Mouse (Mus musculus) large intestine, adult 2 months (tissue): ENCODE measurements around the gene Best1. TPM values are rescaled to one million over a fixed set of nuclear protein-coding genes. Genes with fewer than 3 reads are reported as not detected.
"Not testable (repeated sequence)": the region's sequence is repeated elsewhere in the genome, so short reads cannot be mapped to it uniquely, and the experiment has no call there.

Experiments used
- DNase-seq: peaks from one replicate; pipeline ENCODE4 v3.0.0-alpha.2; 2012; ENCODE audit warnings: low read depth, low spot score
- WGBS: fragments of 180-500 bp; shearing (Covaris S2); methylation state at CpG from one replicate; pipeline ENCODE4 v1.1.7; 2018; 5-methylcytosine and 5-hydroxymethylcytosine counted together
- polyA plus RNA-seq: library from polyadenylated mRNA; depleted of rRNA; stranded (reverse); fragments of >200 nt; gene quantifications from 2 replicates; pipeline ENCODE4 v1.2.3, GENCODE M21; 2012

Gene Best1
- polyA plus RNA-seq, 1 experiment: 0.30 TPM

GRCm38 (mm10) chr19:9978431-9978951, 22.9 kb downstream of the Best1 start:
- no peak for DNase-seq
- 18% methylated on average over 5 of the region's 5 CpGs for WGBS

GRCm38 (mm10) chr19:9977085-9977484, 24.3 kb downstream of the Best1 start:
- 57% methylated on average over 10 of the region's 10 CpGs for WGBS
- no peak for DNase-seq

GRCm38 (mm10) chr19:9974853-9975252, 26.6 kb downstream of the Best1 start:
- DNase-seq: not testable (repeated sequence)

DNA sequence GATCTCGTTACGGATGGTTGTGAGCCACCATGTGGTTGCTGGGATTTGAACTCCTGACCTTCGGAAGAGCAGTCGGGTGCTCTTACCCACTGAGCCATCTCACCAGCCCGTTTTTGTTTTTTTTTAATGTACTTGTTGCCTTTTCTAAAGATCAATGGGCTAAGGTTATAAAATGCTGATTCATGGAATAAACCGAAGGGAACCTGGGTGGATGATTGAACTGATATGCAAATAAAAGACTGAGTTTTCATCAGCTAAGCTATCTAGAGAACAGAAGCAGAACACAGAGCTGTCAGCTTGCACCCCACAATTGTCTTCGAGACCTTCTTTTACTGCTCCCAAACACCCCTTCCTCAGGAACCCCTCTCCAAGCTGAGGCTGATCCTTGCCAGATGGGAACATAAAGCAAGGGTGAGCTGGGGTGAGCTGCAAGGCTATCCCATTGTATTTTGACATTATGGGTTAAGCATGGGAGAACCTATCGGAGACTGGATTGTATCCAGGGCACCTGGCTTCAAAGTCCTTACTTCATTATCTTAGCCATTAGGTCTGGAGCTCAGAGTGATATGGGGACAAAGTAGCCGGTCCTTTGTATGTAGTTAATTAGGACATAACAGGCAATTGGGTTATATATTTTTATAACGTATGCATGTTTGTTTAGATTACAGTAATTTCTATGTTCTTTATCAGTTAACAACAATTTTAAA, 33.2 kb downstream of the Best1 start:
- WGBS: 58% methylated on average over 10 of the region's 10 CpGs
- no peak for DNase-seq

More at GRCm38 (mm10) chr19:9974853-9975252, 26.6 kb downstream of the Best1 start:
- WGBS: 14% methylated on average over 2 of the region's 2 CpGs

- 19% methylated on average over 2 of the region's 2 CpGs for WGBS
- DNase-seq: no peak
Observed at GRCm38 (mm10) chr19:9966096-9966867, 35.2 kb downstream of the Best1 start.

GRCm38 (mm10) chr19:9964205-9964916, 37.1 kb downstream of the Best1 start:
- no peak for DNase-seq
- WGBS: 33% methylated on average over 7 of the region's 7 CpGs

- WGBS: 51% methylated on average over 5 of the region's 5 CpGs
- DNase-seq: no peak
Observed at GRCm38 (mm10) chr19:9960769-9961168, 40.7 kb downstream of the Best1 start.

GRCm38 (mm10) chr19:9957965-9958364, 43.5 kb downstream of the Best1 start:
- no peak for DNase-seq
- WGBS: 87% methylated on average over 5 of the region's 5 CpGs

DNA sequence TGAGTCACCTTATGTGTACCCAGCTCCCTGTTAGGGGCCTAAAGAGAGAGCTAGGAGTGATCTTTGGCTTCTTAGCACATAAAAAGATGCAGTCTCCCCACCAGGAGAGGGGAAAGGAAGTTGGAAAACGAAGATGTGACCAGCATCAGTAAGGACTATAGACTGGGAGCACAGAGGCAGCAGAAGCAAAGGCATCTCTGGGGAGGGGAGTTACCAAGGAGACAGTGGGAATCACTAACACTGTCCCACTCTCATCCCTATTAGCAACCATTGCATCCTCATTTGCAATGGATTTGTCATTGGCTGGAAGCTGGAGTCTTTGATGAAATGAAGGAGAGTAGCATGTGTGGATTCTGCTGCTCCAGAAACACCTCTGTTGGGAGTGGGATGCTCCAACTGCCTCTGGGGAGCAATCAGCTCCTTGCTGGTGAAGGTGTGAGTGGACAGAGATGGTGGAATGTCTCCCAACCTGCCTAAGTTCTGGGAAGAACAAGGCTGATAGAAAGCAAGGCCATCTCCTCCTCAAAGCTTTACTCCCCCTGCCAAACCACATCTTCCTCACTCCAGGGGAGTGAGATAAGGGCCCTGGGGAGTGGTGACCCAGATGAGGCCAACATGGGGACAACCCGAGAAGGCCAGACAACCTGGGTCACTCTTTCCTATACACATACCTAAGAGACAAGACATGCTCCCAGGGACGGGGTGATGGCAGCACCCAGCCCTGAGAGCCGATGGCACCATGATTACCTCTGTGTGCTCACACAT, 44.6 kb downstream of the Best1 start:
- 91% methylated on average over 4 of the region's 4 CpGs for WGBS
- DNase-seq: no peak

DNA sequence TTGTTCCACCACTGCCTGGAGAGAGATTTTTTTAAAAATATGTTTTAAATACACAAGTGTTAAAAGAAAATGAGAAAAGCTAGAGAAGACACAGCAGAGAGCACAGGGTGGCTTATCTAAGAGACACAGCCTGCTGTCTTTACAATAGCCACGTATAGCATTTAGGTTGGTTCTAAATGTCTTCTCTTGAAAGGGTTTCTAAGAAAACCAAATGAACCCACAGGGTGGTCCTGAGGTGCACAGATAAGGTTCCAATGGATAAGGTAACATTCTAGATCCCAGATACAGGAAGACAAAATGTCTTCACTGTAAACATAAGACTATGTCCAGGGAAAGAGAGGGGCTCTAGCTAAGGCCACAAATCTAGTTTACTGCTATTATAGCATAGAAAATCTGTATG, 46.0 kb downstream of the Best1 start:
- no peak for DNase-seq
- 80% methylated on average over 1 of the region's 1 CpGs for WGBS

DNA sequence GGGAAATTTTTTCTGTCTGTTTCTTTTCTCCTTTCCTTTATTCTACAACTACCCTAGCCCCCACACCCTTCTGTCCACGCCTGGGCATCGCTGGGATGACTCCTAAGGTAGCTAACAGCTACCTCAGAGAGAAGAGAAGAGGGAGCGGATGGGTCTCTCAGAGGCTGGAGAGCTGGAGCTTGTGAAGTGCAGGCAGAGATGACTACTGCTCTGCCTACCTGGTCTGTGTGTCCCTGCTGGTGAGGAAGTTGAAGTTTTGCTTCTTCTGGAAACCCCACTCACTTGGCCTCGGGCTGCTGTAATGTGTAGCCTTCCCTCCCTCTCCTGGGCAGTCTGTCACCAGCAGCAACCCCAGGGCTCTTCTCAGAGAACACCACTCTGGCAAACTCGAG, 46.6 kb downstream of the Best1 start:
- 24% methylated on average over 5 of the region's 5 CpGs for WGBS
- no peak for DNase-seq

GRCm38 (mm10) chr19:9954055-9954810, 47.2 kb downstream of the Best1 start:
- 8% methylated on average over 7 of the region's 7 CpGs for WGBS
- no peak for DNase-seq

GRCm38 (mm10) chr19:9952912-9953311, 48.5 kb downstream of the Best1 start:
- 87% methylated on average over 3 of the region's 3 CpGs for WGBS
- no peak for DNase-seq

GRCm38 (mm10) chr19:9952390-9952789, 49.0 kb downstream of the Best1 start:
- 71% methylated on average over 3 of the region's 3 CpGs for WGBS
- no peak for DNase-seq

GRCm38 (mm10) chr19:9946986-9947385, 54.4 kb downstream of the Best1 start:
- 60% methylated on average over 3 of the region's 3 CpGs for WGBS
- no peak for DNase-seq

- DNase-seq: no peak
- 83% methylated on average over 8 of the region's 8 CpGs for WGBS
Observed at GRCm38 (mm10) chr19:9945800-9946564, 55.5 kb downstream of the Best1 start.

GRCm38 (mm10) chr19:9942539-9943533, 58.6 kb downstream of the Best1 start:
- 39% methylated on average over 10 of the region's 10 CpGs for WGBS
- DNase-seq: no peak
